Mouse (Mus musculus): ENCODE measurements at regions not wholly inside any gene's neighbourhood (a gene's known extent, or its start where the extent isn't known, plus 50 kb on each side); places are given as distances from the start of the nearest gene placed in this dataset.

GRCm38 (mm10) chr4:34494961-34495723, 55.6 kb upstream of the Akirin2 start:
- no peak for DNase-seq (ENCODE audit: extremely low spot score, low spot score)

- no peak for DNase-seq (ENCODE audit: extremely low spot score, low spot score)
Observed at GRCm38 (mm10) chr4:34498325-34498724, 52.4 kb upstream of the Akirin2 start.

DNA sequence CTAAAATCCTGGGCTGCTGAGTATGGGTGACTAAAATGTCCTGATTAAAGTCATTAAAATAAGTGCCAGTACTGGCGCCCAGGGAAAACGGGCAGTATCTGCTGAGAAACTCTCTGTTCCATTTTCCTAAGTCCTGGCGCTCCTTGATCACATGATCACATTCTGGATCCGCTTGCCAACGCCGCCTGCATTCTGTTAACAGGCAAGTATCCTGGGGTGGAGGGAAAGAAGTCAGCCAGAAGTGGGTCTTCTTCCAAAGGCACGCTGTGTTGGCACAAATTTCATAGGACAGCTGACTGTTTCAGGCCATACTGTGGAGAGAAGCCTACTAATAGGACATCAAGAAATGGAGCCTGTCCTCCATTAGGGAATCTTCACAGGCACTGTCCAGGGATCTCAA, 52.0 kb upstream of the Akirin2 start:
- DNase-seq (ENCODE audit: extremely low spot score, low spot score), result no peak

DNA sequence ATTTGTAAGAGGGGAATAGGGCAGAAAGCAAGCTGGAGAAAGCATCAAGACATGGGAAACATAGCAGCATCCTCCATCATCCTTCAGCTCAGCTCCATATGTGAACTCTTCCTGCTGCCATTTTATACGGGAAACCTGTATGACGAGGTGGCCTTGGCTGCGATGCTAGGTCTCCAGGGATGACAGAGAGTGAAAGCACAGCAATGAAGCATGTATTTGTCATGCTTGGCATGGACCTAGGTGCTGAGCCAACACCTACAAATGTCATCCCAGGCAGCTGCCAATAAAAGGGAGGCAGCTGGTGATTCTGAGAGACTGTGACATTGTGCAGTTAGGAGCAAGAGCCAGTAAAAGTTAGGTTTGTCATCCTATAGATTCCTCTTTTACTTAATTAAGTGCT, 51.0 kb upstream of the Akirin2 start:
- DNase-seq (ENCODE audit: extremely low spot score, low spot score), result no peak

Data from neural tube, embryonic 10.5 days (tissue).